Comparison of ENCODE assay signal across 9 mouse cellular contexts in the genomic region with DNA sequence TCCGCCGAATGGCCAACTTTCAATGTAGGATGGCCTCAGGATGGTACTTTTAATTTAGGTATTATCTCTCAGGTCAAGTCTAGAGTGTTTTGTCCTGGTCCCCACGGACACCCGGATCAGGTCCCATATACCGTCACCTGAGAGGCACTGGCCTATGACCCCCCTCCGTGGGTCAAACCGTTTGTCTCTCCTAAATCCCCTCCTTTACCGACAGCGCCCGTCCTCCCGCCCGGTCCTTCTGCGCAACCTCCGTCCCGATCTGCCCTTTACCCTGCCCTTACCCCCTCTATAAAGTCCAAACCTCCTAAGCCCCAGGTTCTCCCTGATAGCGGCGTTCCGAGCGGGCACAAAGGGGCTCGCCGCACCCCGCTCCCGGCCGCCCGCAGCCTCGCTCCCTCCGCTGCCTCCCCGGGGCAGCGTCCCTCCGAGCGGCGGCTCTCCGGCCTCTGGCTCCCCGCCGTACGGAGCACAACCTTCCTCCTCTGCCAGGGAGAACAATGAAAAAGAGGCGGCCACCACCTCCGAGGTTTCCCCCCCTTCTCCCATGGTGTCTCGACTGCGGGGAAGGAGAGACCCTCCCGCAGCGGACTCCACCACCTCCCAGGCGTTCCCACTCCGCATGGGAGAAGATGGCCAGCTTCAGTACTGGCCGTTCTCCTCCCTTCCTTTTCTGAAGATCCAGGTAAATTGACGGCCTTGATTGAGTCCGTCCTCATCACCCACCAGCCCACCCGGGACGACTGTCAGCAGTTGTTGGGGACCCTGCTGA. TPM values are rescaled to one million over a fixed set of nuclear protein-coding genes. Genes with fewer than 3 reads are reported as not detected.
A peak's percentile ranks its signal among the peaks of the same experiment; 100 is the strongest.
DNase-seq lines count a peak whose midpoint lies in the region; ATAC-seq and TF ChIP-seq lines count a peak whose summit lies in the region.
"Not testable (repeated sequence)": the region's sequence is repeated elsewhere in the genome, so short reads cannot be mapped to it uniquely, and the experiment has no call there.
"Had no signal": no experiment of that assay in that cellular context is flagged by ENCODE, and none has a peak within 500 bp of the region (broad histone marks: within the 10 kb centered on the region; RNA-seq: fewer than 3 reads in every experiment).

No protein-coding gene starts in this region.

- not testable (repeated sequence) for H3K9me3 ChIP-seq in heart, embryonic 11.5 days (replicated peaks; ENCODE audit: control insufficient read depth, low read length); hindbrain, postnatal 0 days (ENCODE audit: low read length); liver, postnatal 0 days (ENCODE audit: low read length); midbrain, embryonic 15.5 days; stomach, embryonic 15.5 days

- WGBS in heart, embryonic 11.5 days (ENCODE audit: insufficient replicate concordance): 5% methylated on average over 21 of the region's 49 CpGs
- WGBS in hindbrain, postnatal 0 days: 4% methylated on average over 22 of the region's 49 CpGs
- WGBS in liver, postnatal 0 days (ENCODE audit: insufficient replicate concordance): 4% methylated on average over 20 of the region's 49 CpGs
- 7% methylated on average over 21 of the region's 49 CpGs for WGBS in midbrain, embryonic 15.5 days
- WGBS in stomach, embryonic 15.5 days: 4% methylated on average over 22 of the region's 49 CpGs

- H3K4me3 ChIP-seq in brown adipose tissue, adult 24 weeks (ENCODE audit: insufficient read depth, low read depth, low read length): peak overlapping the region; percentile 6; the same call in 1 of the 2 replicates
- H3K4me3 ChIP-seq in heart, embryonic 11.5 days (ENCODE audit: low read depth, low read length): peak overlapping the region; percentile 45
- H3K4me3 ChIP-seq in hindbrain, postnatal 0 days (ENCODE audit: low read length): peak overlapping the region; percentile 33
- peak overlapping the region; percentile 37 for H3K4me3 ChIP-seq in left cerebral cortex, adult 2 months
- H3K4me3 ChIP-seq in liver, postnatal 0 days (ENCODE audit: low read depth, low read length): peak overlapping the region; percentile 53
- peak overlapping the region; percentile 35 for H3K4me3 ChIP-seq in midbrain, embryonic 15.5 days
- H3K4me3 ChIP-seq in stomach, embryonic 15.5 days (replicated peaks): peak overlapping the region; percentile 44

- TF ChIP-seq EP300 in liver, postnatal 0 days (IDR thresholded peaks at IDR 0.05; ENCODE audit: low read depth): not testable (repeated sequence)

- not testable (repeated sequence) for TF ChIP-seq CTCF in hindbrain, postnatal 0 days (IDR thresholded peaks at IDR 0.05; ENCODE audit: low read depth); left cerebral cortex, adult 2 months (IDR thresholded peaks at IDR 0.05); liver, postnatal 0 days (IDR thresholded peaks at IDR 0.05; ENCODE audit: low read depth)

- not testable (repeated sequence) for H3K36me3 ChIP-seq in heart, embryonic 11.5 days (ENCODE audit: control insufficient read depth, insufficient read depth, low read length); hindbrain, postnatal 0 days (ENCODE audit: insufficient read depth, low read length); liver, postnatal 0 days (replicated peaks; ENCODE audit: insufficient read depth, low read length); midbrain, embryonic 15.5 days (replicated peaks); stomach, embryonic 15.5 days

- not testable (repeated sequence) for H3K27me3 ChIP-seq in heart, embryonic 11.5 days (ENCODE audit: control insufficient read depth, insufficient read depth, low read length); hindbrain, postnatal 0 days (ENCODE audit: insufficient read depth, low read length); liver, postnatal 0 days (ENCODE audit: insufficient read depth, low read length); midbrain, embryonic 15.5 days (replicated peaks); stomach, embryonic 15.5 days (replicated peaks)

- intact Hi-C loops in left cerebral cortex, adult 2 months (cut with DNase I): not testable (repeated sequence)

- peak overlapping the region; percentile 64 for H3K4me2 ChIP-seq in heart, embryonic 11.5 days
- peak overlapping the region; percentile 46 for H3K4me2 ChIP-seq in hindbrain, postnatal 0 days (ENCODE audit: low read depth, low read length)
- peak overlapping the region; percentile 56 for H3K4me2 ChIP-seq in liver, postnatal 0 days (ENCODE audit: low read depth, low read length)
- H3K4me2 ChIP-seq in midbrain, embryonic 15.5 days: peak overlapping the region; percentile 51
- peak overlapping the region; percentile 55 for H3K4me2 ChIP-seq in stomach, embryonic 15.5 days

- DNase-seq in hindbrain, postnatal 0 days (ENCODE audit: low spot score); left cerebral cortex, adult 2 months (ENCODE audit: extremely low spot score in 1 of 2, low spot score in 2 of 2); liver, postnatal 0 days: not testable (repeated sequence)

- not testable (repeated sequence) for H3K9ac ChIP-seq in heart, embryonic 11.5 days (ENCODE audit: low read depth, low read length); midbrain, embryonic 15.5 days; stomach, embryonic 15.5 days
- 0 out of 2 replicates have a peak overlapping the region, but pooled peaks have one; percentile 5 for H3K9ac ChIP-seq in hindbrain, postnatal 0 days (replicated peaks; ENCODE audit: low read length)
- peak overlapping the region; percentile 74 for H3K9ac ChIP-seq in liver, postnatal 0 days (replicated peaks)

- peak; percentile 77 for ATAC-seq in erythroid progenitor cell, adult 5-6 weeks (replicated peaks; ENCODE audit: low FRiP score, poor library complexity, severe bottlenecking)
- ATAC-seq in heart, embryonic 11.5 days (replicated peaks; ENCODE audit: insufficient number of reproducible peaks, low FRiP score, low TSS enrichment); liver, postnatal 0 days; stomach, embryonic 15.5 days (ENCODE audit: insufficient read depth, low FRiP score, low read depth): not testable (repeated sequence)
- ATAC-seq in hindbrain, postnatal 0 days: peak; percentile 57; the same call in 1 of the 2 replicates
- ATAC-seq in midbrain, embryonic 15.5 days (replicated peaks): peak; percentile 78; the same call in 1 of the 2 replicates

- not testable (repeated sequence) for H3K4me1 ChIP-seq in brown adipose tissue, adult 24 weeks (ENCODE audit: control insufficient read depth, insufficient read depth, insufficient read length, low read length); heart, embryonic 11.5 days (ENCODE audit: control insufficient read depth, insufficient read depth, low read length); hindbrain, postnatal 0 days (ENCODE audit: insufficient read depth, low read length); midbrain, embryonic 15.5 days; stomach, embryonic 15.5 days
- H3K4me1 ChIP-seq in liver, postnatal 0 days (ENCODE audit: insufficient read depth): peaks cover 24% of the 10 kb centered on the region

- not testable (repeated sequence) for H3K27ac ChIP-seq in brown adipose tissue, adult 24 weeks (replicated peaks; ENCODE audit: low read depth, low read length); heart, embryonic 11.5 days (ENCODE audit: low read depth, low read length); hindbrain, postnatal 0 days; left cerebral cortex, adult 2 months; midbrain, embryonic 15.5 days; stomach, embryonic 15.5 days
- peak overlapping the region; percentile 81 for H3K27ac ChIP-seq in liver, postnatal 0 days (ENCODE audit: low read depth)

RNA-seq across cellular contexts. Expression of a gene that starts 51.7 kb away (rescaled TPM):
- 42.9 TPM in 2 replicates for polyA plus RNA-seq in brown adipose tissue, adult 24 weeks (2012; ENCODE audit: insufficient read depth, insufficient read length, missing spikeins)
- total RNA-seq in erythroid progenitor cell, adult 5-6 weeks (2015; ENCODE audit: low replicate concordance): 8.3 and 10.9 TPM in 2 replicates
- total RNA-seq in erythroid progenitor cell, adult 5-6 weeks (2017; ENCODE audit: low replicate concordance): 10.6 and 18.4 TPM in 2 replicates
- polyA plus RNA-seq in heart, embryonic 11.5 days (2014; fragmentation: Nextera tagmentation; extraction: Ambion mirVana): 19.3 and 25.4 TPM in 2 replicates
- 130 TPM in 2 replicates for total RNA-seq in hindbrain, postnatal 0 days (2014; rRNA removed)
- polyA plus RNA-seq in hindbrain, postnatal 0 days (2015; fragmentation: Nextera tagmentation; extraction: Ambion mirVana): 72.3 and 81.7 TPM in 2 replicates
- 10 to 100 TPM; 75.8 to 79.8 TPM for total RNA-seq in left cerebral cortex, adult 2 months (2021)
- 15.1 and 16.6 TPM in 2 replicates for polyA plus RNA-seq in liver, postnatal 0 days (2015; fragmentation: Nextera tagmentation; extraction: Ambion mirVana)
- 96.8 and 104 TPM in 2 replicates for polyA plus RNA-seq in midbrain, embryonic 15.5 days (2015; fragmentation: Nextera tagmentation; extraction: Ambion mirVana)
- polyA plus RNA-seq in stomach, embryonic 15.5 days (2015; fragmentation: Nextera tagmentation; extraction: Ambion mirVana): 48.7 and 54.8 TPM in 2 replicates

RNA-seq across cellular contexts. Expression of a gene that starts 57.3 kb away (rescaled TPM):
- 1.5 TPM in 1 of 2 replicates, not detected in the other for polyA plus RNA-seq in brown adipose tissue, adult 24 weeks (2012; ENCODE audit: insufficient read depth, insufficient read length, missing spikeins)
- not detected in 2 replicates for total RNA-seq in erythroid progenitor cell, adult 5-6 weeks (2015; ENCODE audit: low replicate concordance)
- total RNA-seq in erythroid progenitor cell, adult 5-6 weeks (2017; ENCODE audit: low replicate concordance): not detected in 2 replicates
- polyA plus RNA-seq in heart, embryonic 11.5 days (2014; fragmentation: Nextera tagmentation; extraction: Ambion mirVana): 2.0 and 2.6 TPM in 2 replicates
- total RNA-seq in hindbrain, postnatal 0 days (2014; rRNA removed): 3.2 and 9.1 TPM in 2 replicates
- 7.1 and 7.5 TPM in 2 replicates for polyA plus RNA-seq in hindbrain, postnatal 0 days (2015; fragmentation: Nextera tagmentation; extraction: Ambion mirVana)
- 1 to 10 TPM; 1.7 to 2.4 TPM for total RNA-seq in left cerebral cortex, adult 2 months (2021)
- 0.66 and 1.3 TPM in 2 replicates for polyA plus RNA-seq in liver, postnatal 0 days (2015; fragmentation: Nextera tagmentation; extraction: Ambion mirVana)
- 10.0 and 11.2 TPM in 2 replicates for polyA plus RNA-seq in midbrain, embryonic 15.5 days (2015; fragmentation: Nextera tagmentation; extraction: Ambion mirVana)
- polyA plus RNA-seq in stomach, embryonic 15.5 days (2015; fragmentation: Nextera tagmentation; extraction: Ambion mirVana): 3.4 and 3.5 TPM in 2 replicates
- total RNA-seq: MEL had no signal

RNA-seq across cellular contexts. Expression of a gene that starts 59.0 kb away (rescaled TPM):
- 12.1 and 18.6 TPM in 2 replicates for polyA plus RNA-seq in brown adipose tissue, adult 24 weeks (2012; ENCODE audit: insufficient read depth, insufficient read length, missing spikeins)
- total RNA-seq in erythroid progenitor cell, adult 5-6 weeks (2015; ENCODE audit: low replicate concordance): not detected in 2 replicates
- 0.77 TPM in 1 of 2 replicates, not detected in the other for total RNA-seq in erythroid progenitor cell, adult 5-6 weeks (2017; ENCODE audit: low replicate concordance)
- 2.4 and 2.7 TPM in 2 replicates for polyA plus RNA-seq in heart, embryonic 11.5 days (2014; fragmentation: Nextera tagmentation; extraction: Ambion mirVana)
- 188 and 212 TPM in 2 replicates for total RNA-seq in hindbrain, postnatal 0 days (2014; rRNA removed)
- 160 and 165 TPM in 2 replicates for polyA plus RNA-seq in hindbrain, postnatal 0 days (2015; fragmentation: Nextera tagmentation; extraction: Ambion mirVana)
- 100 to 1,000 TPM; 607 to 644 TPM for total RNA-seq in left cerebral cortex, adult 2 months (2021)
- polyA plus RNA-seq in liver, postnatal 0 days (2015; fragmentation: Nextera tagmentation; extraction: Ambion mirVana): 2.0 and 2.4 TPM in 2 replicates
- polyA plus RNA-seq in midbrain, embryonic 15.5 days (2015; fragmentation: Nextera tagmentation; extraction: Ambion mirVana): 134 and 147 TPM in 2 replicates
- polyA plus RNA-seq in stomach, embryonic 15.5 days (2015; fragmentation: Nextera tagmentation; extraction: Ambion mirVana): 4.0 and 5.4 TPM in 2 replicates
